Mouse (Mus musculus): ENCODE data around the gene Odf2l. TPM values are rescaled to one million over a fixed set of nuclear protein-coding genes. Genes with fewer than 3 reads are reported as not detected.

The Odf2l gene
- polyA plus RNA-seq (2017; shearing (Covaris generic)), result 1 to 10 TPM; 6.3 to 7.1 TPM

DNA sequence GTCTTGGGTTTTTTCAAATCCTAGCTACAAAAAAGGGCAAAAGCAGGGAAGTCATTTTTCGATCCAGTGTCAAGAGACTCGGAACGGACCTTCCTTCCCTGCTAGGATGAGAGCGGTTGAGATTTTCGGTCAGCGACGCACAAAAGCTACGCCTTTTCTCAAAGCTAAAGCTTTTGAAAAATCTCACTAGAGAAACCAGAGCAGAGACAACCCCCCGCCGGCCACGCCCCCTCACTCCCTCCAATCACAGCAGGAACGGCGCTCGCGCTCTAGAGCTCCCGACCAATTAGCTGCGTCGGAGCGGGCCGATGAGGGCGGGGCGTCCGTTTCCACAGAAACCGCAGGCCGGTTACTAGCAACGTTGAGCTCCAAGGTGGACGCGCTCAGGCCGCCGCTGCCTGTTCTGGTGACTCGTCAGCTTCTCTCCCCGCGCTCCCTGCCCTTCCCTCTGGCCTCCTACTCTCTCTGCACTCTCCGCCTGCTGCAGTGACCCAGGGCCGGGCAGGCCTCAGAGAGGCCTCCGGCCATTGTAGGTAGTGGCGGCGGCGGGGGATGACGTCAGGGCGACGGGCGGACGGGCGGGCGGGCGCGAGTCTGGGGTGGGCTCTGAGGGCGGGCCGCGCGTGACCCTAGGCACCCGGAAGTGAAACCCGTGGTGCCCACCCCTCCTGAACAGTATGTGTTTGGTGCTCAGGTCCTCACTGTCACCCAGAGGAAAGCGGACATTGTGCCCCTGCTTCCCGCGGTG lies at the start of gene Odf2l:
Odf2l (plus strand) TSS at position 335 of the 748 bp plus-strand sequence.
- ATAC-seq, result peak; percentile 99

DNA sequence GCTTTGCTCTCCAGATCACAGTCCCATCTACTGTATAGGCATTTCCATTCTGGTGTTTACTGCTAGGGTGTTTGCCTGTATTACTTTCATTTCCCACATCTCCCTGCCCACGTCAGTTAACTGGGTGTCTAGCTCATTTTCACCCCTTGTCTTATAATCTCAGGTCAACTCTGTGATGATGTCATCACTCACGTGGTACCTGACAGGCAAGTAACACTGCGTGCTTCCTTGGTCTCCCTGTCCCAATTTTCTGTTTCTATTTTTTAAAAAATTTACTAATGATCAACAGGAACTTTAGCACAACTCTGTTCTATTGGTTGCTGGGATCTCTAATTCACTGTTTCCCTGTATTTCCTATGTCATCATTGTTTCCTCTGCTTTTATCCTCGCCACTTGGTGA lies 49.4 kb upstream of the Odf2l start:
- ATAC-seq, result no peak

DNA sequence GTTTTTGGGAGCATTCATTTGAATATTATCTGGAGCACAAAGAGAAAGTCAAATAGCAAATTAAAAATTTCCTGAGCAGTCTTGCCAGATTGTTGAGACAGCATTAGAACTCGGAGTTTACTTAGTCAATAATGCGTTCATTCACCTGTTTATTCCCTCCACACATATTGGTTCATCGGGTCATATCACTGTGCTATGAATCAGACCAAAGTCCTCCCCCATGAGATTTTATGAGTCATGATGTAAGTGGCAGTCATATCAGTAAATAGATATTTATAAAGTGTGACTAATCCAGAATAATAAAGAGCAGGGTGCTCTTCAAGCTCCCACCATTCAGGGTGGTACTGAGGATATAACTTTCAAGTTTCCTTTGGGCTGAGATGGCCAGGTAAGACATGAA lies 46.0 kb upstream of the Odf2l start:
- ATAC-seq, result no peak

DNA sequence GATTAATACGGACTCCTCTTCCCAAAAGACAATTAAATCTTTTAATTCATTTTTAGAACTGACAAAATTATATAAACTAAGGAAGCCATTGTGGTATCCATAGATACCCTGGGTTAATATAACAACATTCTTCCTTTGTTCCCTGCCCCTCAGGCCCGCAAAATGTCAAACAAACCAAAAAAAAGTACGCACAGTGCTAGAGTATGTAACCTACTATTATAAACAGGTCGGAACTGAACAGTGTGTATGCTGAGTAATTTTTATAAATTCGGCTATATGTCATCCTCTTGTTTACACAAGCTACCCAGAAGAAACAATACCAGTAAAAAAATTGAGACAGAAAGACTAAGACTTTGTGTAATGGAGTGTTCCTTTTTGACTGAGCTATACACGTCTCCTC lies 40.0 kb upstream of the Odf2l start:
- no peak for ATAC-seq

DNA sequence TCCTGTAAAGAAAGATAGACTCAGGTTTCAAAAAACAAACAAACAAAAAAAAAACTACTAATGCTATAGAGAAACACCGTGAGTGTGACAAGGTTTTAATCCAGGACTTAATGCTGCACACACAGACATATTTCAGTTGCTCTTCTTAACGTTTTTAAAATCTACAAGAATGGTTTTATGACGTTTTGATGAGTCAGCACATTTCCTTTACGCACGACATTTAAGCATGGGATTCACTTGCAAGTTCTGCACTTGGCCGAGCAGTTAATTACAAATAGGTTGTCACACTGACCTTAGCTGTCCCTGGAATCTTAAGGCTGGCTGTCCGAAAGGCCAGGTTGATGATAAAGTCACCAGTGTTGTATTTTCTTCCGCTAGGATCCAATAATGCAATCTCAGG lies 37.5 kb upstream of the Odf2l start:
- no peak for ATAC-seq

DNA sequence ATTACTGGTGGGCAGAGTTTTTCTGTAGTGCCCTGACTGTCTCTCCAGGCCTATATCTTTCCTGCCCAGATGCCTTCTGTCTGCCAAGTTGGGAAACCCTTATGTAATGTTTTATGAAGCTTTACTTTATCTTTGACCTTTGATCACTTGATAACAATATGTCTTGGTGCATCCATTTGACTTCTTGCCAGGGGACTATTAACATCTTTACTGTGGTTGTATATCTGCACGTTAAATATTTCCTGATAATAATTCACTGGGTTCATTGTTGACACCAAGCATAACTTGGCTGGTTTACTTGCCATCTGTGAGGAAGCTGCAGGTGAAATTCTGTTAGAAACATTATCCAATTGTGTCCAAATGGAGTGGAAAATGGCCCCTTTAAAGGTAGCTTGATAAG lies 35.3 kb upstream of the Odf2l start:
- ATAC-seq, result no peak

DNA sequence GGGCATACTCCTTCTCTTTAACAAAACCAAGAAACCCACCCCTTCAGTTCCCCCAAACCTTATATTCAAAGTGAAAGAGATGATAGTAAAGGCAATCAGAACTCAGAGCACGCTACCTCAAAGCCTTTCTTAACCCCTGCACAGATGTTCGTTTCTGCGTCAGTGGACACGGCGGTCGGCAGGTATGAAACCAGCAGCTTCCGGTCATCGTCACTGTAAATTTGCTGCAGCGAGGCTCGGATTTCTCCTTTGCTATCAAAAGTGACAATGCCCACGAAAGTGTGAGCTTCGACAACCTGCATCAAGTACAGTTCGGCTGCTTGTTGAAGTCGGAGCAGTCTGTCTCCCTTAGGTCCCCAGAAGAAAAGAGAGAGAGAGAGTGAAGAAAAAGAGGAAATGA lies 32.2 kb upstream of the Odf2l start:
- ATAC-seq, result no peak

DNA sequence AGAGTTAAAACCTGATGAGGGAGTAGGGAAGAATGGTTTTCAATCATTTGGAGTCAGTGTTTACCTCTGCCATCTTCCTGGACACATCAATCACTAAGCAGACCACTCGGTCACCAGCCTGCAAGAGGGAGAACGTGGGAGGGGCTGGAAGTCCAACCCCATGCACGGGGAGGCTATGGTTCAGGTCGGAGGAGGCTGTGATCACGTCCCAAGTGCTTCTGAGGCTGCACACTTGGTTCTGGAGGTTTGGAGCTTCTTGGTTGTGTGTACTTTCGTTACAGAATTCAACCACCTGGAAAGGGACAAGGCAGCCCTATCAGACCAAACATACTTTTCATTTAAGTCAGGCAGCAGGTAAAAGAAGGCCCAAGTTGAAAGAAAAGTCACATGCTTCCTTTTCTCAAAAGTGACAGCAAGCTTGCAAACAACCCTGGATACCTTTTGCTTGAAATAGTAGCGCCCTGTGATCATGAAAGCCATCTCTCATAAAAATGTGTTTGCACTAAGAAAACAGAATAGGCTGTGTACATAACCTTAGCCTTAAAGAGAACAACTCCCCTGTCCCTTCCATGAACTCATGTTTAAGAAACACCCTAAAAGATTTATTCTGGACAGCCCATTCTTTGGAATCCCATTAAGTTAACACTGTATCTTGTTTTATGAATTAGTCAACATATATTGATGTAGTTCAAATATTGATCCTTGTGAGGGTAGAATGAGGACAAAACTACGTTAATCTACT lies 30.4 kb upstream of the Odf2l start:
- no peak for ATAC-seq

DNA sequence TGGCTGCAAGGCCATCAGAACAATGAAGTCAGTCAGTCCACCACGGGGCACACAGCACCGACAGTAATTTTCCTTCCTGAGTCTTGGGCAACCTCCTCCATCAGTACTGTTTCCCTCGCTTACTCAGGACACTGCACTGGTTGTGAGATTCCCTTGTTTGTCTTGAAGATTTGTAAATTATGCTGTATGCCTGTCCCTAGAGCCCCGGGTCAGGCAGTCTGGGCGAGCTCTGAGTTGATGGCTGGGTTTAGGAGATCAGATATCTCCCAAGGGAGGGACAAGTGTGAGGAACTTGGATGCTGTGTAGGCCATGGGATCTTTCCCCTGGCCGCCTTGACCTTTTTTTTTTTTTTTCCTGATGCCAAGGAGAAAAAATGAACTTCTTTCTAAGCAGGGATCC lies 19.1 kb upstream of the Odf2l start, which contains the start of gene Clca2:
Clca2 (minus strand) TSS at position 153 of the 400 bp plus-strand sequence.
- ATAC-seq, result no peak

DNA sequence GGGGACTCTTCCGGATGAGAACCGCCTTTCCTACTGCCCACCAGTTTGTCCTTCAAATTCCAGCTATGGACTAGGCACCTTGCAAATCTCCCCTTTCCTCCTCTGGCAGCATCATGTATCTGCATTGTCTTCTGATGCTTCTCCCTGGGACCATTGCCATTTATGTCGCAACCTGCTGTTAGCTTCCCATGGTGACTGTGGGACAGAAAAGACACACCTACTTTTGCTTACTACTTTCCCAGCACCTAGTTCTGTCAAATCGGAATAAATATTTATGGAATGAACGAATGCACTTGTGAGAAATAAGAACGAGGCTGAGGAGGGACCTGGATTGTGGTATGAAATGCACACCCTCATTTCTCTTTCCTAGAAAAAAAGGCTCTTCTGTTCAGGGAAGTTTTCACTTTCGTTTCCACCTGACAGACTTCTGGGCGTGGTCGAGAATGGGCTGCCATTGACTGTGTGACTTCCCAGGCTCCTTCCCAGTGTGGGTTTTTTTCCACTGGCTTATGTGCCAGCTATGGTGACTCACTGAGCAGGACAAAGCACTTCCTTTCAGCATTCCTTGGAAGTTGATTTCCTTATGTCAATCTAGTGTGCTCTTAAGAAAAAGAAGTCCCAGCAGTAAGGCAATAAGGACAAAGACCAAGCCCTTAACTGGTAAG lies 16.4 kb upstream of the Odf2l start:
- no peak for ATAC-seq

DNA sequence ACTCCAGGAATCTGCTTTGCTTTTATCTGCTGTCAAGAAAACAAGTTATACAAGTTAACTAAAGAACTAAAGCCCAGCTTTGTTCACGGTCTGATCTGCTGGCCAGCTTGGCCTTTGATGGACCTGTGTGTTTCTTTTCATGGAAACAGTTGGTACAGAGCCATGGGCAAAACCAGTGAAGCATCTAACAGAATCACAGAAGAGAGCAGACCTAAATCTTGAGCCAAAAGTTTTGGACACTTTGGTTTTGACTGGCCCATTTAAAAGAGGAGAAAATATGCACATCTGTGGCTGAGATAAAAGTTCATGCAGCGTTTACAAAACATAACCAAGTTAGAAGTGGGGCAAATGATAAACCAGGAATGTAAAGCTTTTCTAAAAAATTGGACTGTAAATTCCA lies 15.1 kb upstream of the Odf2l start:
- ATAC-seq, result no peak

DNA sequence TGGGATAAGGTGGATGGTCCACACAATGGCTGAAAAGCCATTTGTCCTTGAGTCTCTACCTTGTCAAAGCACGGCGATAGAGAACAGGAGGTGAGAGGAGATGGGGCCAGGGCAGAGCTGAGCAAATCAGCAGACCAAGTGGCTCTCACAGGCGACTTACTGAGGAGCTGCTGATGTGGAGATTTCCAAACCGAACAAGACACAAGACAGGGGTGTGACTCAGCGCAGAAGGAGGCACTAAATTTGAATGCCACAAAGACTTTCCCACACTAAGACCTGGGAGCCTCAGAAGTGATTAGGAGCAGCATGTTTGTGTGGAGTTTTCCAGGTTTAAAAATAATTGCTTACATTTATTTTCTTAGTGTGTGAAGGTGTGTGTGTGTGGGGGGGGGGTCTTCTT lies 14.6 kb upstream of the Odf2l start:
- ATAC-seq, result no peak

DNA sequence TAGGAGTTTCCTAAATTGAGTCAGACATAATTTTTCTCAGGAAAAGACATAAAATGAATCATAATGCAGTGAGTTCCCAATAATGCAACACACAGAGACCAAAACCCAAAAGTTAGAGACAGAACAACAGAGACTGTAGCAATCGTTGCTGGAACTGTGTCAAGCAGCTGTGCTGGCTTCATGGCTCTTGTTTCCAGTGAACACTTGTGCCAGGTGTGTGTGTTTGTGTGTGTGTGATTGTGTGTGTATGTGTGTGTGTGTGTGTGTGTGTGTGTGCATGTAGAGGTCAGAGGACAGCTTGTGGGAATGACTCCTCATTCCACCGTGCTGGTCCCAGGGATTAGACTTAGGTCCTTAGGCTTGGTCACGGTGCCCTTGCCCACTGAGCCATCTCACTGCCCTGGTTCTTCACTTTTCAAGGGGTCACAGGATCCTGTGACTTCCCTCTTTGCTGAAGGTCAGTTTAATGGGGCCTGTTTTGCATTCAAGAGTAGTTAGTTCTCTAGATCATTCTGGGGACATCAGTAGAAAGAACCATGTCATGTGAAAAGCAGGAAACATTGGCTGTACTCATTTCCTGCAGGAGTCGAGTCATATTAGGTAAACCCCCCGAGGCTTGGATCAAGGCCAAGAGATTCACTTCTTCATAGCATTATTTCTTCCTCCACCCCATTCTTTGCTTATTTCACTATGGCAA lies 13.2 kb upstream of the Odf2l start:
- ATAC-seq, result no peak

DNA sequence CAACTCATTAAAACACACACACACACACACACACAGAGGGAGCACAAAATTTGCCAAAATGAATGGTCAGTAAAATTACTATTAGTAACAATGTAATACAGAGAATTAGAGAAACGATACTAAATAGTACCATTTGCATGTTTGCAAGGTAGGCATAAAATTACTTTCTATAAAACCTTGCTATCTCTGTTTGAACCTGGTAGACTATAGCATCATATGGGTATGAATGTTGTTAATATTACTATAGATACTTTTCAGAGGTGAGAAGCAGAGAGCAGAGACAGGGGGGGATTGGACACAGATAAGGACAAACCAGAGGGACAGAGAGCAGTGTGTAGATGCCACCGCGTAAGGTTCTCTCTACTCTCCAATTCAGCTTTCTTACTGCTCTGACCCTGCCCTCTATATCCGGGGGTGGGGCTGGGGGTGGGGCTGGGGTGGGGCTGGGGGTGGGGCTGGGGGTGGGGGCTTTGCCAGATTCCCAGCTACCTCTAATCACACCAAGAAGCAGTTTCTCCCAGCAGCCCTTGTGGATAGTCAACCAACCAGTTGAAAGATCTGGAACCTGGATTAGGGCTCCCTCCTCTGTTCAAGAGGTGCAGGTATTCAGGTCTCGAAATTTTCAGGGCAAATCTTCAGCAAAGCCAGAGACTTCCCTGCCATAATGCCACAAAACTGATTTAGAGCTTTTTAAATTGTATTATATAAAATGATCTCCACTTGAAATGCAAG lies 12.4 kb upstream of the Odf2l start:
- ATAC-seq, result no peak

DNA sequence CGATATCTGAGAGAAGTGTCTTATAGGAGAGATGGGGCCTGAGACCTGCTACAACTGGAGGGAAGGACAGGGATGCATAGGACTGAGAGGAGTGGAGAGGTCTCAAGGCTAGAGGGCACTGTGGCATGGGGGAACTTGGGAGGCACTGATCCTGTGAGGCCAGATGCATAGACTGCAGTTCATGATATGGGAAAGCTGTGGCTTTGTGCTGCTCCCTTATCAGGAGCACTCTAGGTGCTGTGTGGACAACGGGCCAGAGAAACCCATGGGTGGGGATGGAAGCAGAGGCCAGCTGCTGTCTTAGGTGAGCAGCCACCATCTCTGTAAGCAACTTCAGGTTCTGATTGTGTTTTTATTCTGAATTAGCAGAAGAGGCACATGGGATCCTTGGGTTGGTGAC lies 3.2 kb upstream of the Odf2l start:
- no peak for ATAC-seq

DNA sequence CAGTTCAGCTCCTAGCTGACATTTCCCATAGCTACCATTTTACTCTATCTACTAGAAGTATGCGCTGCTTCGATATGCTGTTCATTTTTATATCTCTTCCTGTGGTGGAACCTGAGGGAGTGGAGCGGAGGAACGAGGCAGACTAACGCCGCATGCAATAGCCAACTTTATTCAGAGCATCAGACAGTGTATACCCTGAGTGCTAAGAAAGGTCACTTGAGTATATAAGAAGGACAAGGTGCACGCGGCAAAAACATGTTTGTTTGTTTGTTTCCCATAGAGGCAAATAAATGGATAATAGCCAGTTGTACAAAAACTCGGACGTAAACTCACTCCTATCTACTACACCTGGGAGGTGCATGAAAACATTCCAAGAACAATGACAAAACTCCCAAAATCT lies 751 bp upstream of the Odf2l start:
- ATAC-seq, result no peak

DNA sequence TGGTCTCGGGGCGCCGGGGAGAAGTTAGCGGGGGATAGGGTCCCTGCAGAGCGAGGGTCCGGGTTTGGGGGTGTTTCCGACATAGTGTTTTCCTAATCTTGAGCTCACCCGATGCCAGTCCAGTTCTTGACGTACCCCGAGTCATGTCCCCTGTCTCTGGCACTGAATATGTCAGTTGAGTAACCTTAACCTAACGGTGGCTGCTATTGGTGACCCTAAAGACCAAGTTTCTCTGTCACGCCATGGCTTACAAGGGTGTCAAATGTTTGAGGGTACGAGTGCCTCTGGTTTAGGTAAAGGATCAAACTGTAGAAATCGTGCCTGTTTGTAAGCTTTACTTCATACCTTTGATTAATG lies 592 bp downstream of the Odf2l start:
- peak; percentile 13 for ATAC-seq

DNA sequence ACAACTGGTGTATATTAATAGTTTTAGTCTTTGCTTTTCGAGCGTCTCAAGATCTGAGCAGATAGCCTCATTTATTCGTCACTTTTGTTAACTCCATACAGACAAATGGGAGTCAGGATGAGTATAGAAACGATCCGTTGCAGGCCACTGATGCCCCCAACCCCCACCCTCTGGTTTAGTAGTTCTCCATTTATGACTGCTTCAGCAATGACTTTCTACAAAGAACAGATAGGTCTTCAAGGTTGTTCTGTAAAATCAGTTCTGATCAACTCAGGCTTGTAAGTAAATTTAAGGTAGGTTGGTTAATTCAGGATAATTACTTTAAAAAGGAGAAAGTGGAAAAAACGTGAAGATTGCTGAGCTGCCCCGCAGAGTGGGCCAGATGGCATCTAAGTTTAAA lies 1.0 kb downstream of the Odf2l start:
- no peak for ATAC-seq

DNA sequence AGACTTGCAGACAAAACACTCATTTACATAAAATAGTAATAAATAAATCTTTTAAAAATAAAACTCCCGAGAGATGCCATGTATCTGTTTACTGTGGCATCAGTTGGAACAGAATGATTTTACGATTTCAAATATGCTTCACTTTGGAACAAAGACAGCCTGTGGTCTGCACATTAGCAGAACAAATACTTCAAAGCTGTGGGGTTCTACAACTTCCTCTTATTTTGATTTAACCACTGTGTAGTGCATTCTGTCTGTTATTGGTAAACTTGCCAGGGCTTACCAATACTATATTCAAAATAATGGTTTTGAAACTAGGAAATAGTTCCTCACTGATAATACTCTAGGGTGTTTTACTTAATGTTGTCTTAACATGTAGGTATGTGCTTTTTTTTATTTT lies 8.2 kb downstream of the Odf2l start:
- no peak for ATAC-seq

DNA sequence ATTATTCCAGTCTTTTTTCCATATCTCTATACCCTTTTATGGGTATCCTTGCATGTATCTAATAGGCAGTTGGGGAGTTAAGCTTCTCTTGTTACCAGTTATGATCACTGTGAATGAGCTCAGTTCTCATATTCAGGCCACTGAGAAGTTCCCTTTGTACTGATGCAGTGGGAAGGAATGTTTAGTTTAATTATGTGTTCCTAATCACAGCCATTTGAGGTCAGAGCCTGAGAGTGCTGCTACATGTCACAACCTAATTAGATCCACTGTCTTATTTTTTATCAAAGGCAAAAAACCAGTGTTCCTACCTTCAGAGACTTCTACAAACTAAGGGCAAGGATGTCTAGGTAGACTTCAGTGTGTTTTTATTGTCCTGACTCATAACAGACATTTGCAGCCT lies 11.0 kb downstream of the Odf2l start:
- ATAC-seq, result no peak

DNA sequence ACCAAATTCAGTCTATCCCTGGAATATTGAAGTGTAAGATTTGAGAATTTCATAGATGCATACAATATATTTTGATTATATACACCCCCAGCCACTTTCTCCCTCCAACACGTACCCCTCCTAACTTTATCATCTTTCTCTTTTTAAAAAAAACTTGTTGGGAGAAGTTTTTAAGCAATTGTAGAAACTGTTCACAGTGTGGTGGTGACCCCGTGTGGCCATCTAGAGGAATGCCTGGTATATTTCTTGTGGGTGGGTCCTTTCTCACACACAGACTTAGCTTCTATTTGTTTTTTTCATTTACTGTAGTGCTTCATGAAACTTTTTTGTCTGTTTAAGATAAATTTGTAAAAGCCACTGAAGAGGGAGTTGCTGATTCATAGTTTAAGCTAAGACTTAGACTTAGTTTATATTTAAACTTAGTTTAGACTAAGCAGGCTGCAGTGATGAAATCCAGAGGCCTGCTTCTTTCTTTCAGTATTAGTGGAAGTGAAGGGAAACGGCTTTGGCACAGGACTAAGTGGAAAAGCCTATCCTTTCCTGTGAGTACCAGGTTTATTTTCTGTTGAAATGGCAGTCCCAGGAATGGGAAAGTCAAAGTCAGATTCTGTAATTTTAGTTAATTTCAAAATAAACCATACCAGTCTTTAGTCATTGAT lies 13.0 kb downstream of the Odf2l start:
- ATAC-seq, result peak; percentile 98

DNA sequence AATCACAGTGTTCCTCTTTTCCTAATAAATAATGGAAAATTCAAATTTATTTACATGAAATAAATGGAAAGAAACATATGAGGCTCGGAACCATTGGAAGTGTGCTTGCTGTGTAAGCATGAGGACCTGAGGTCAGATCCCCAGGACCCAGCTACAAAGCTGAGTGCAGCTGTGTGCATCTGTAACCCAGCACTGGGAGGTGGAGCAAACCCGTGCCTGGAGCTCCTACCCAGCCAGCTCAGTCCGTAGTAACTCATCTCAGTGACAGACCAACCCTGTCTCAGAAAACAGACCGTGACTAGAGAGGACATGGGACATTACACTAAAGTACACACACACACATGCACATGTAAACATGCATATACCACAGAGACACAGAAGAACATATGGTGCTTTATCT lies 21.8 kb downstream of the Odf2l start:
- no peak for ATAC-seq
